Mouse (Mus musculus) layer of hippocampus, postnatal 14 days (tissue): ENCODE results near the gene Gm15217. TPM values are rescaled to one million over a fixed set of nuclear protein-coding genes. Genes with fewer than 3 reads are reported as not detected.

ENCODE experiments used
- DNase-seq, 2 experiments: peaks; one replicate each; pipeline ENCODE4 v3.0.0; 2021 to 2022; ENCODE audit warnings: low spot score in 2 of 2, mixed read lengths in 1 of 2
- long read RNA-seq, 2 experiments: library from polyadenylated mRNA; stranded (forward); transcript quantifications; one replicate each; pipeline ENCODE4 v2.0.0; 2021
- total RNA-seq, 2 experiments: library from RNA; stranded (reverse); gene quantifications; 2 replicates each; pipeline ENCODE4 v1.2.3; 2021

Gm15217 gene
- total RNA-seq = not detected
- long read RNA-seq, experiment 1 = 0 reads
- long read RNA-seq, experiment 2 = 0 reads

GRCm38 (mm10) chr14:46379285-46379684 is at the start of gene Gm15217:
Gene Gm15217 (plus strand): TSS chr14:46379414.
- no peak for DNase-seq

GRCm38 (mm10) chr14:46333421-46334237 is 45.6 kb upstream of the Gm15217 start:
- DNase-seq = no peak

DNA sequence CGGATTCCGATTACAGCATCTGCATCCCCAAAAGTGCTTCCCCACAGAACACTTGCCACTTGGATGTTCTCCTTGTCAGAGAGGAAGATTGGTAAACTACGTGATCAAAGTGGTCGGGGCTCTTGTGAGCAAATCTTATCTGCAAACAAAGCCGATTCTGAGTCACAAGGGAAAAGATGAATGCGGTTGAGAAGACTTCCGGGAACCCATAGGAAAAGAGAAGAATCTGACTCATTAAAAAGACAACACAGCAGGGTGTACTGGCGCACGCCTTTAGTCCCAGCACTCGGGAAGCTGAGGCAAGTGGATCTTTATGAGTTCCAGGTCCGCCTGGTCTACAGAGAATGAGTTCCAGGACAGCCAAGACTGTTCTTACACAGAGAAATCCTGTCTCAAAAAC is 40.4 kb upstream of the Gm15217 start:
- DNase-seq = no peak

DNA sequence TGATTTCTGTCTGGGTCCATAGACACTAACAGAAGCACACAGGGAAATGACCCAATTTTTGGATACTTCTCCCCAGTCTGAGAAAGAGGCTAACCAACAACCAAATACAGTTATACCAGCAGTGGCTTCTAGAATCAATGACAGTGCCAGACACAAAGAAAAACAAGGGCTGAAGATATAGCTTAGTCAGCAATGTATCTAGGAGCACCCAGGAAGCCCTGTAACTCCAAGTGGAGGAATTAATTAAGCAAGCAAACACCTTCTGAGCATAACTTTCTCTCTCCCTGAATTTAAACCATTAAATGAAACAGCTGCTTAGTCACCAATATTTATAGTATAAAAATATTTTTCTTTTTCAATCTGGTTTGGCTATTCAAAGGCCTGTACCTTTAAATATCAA is 34.5 kb upstream of the Gm15217 start:
- no peak for DNase-seq

GRCm38 (mm10) chr14:46357286-46357685 is 21.9 kb upstream of the Gm15217 start:
- DNase-seq = no peak

DNA sequence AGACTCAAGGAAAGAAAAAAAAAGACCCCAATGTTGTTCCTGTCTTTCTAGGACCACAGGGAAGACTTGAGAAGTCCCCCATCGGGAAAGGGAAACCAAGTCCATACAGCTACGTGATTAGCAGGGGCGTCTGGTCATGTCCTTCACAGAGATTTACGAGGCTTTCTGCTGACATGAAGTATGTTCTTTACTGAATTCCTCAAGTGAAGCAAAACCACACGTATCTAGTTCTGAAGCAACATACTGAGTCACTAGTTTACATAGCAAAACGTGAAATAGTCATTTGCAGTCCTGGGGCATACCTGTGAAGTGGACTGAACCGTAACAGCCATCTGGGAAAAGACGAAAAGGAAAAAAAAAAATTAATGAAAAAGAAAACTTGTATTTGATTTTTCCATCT is 21.5 kb upstream of the Gm15217 start:
- DNase-seq = no peak

DNA sequence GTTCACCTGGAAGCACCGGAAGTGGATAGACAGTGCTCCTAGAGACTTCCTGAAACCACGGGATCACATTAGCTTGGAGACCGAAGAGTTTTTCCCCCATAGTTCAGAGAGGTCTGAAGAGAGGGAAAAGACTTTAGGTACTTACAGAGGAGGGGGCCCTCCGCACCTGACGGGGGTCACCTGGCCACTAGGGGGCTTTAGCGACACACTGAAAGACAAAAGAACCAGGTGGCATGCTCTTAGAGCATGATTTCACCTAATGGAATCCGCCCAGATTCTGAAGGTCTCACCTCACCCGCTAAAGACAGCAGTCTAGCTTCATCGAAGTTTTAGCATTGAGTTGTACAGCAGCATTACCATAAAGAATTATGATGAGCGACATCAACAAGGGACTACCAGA is 16.0 kb upstream of the Gm15217 start:
- no peak for DNase-seq

GRCm38 (mm10) chr14:46372452-46372851 is 6.8 kb upstream of the Gm15217 start:
- no peak for DNase-seq

DNA sequence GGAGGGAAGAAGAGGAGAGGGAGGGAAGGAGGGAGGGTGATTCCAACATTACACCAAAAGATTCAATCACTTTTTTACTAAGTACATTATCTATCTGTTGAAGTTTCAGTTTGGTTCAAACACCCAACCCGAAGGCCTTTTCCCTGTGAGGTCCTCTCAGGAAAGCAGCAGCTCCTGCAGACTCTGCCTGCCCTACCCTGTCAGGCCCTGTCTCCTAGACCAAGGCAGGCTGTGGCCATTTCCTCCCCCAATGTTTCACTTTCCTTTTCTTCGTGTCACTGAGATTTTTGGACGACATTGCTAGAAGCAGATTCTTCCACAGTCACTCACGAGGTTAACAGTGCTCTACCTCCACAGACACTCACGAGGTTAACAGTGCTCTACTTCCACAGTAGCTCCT is 3.4 kb upstream of the Gm15217 start:
- no peak for DNase-seq

GRCm38 (mm10) chr14:46380286-46380721 is 1.1 kb downstream of the Gm15217 start:
- DNase-seq = no peak

GRCm38 (mm10) chr14:46381457-46381856 is 2.2 kb downstream of the Gm15217 start:
- DNase-seq = no peak

DNA sequence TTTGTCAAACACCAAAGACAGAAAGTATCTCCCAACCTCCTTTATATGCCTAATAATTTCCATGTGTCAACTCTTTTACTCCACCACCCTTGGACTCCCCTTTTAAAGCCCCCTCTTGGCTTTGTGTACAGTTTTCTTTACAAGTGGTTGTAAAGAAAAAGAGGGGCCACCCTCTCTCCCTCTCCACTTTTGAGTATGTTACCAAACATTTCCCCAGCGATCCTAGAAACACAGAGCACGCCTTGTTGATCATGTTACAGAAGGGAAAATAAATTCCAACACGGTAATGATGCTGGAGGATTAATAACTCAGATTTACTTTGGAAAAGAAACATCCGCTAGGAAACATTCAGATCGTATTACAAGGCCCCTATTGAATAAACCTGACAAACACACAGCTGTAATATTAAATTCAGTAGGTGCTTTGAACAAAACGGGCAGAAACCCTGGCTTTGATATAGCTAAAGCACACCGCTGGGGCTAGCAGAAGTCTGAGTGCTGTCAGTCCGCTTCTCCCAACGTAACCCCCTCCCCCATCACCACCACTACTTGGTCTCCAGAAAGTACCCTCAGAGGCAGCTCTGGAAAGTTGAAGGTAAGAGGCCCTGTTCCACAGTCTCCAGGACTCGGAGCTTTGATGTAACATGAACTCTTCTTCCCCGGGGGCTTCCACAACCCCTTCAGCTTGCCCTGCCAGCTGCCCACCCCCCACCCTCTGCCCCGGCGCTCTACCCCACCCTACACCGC is 5.9 kb downstream of the Gm15217 start:
- no peak for DNase-seq

DNA sequence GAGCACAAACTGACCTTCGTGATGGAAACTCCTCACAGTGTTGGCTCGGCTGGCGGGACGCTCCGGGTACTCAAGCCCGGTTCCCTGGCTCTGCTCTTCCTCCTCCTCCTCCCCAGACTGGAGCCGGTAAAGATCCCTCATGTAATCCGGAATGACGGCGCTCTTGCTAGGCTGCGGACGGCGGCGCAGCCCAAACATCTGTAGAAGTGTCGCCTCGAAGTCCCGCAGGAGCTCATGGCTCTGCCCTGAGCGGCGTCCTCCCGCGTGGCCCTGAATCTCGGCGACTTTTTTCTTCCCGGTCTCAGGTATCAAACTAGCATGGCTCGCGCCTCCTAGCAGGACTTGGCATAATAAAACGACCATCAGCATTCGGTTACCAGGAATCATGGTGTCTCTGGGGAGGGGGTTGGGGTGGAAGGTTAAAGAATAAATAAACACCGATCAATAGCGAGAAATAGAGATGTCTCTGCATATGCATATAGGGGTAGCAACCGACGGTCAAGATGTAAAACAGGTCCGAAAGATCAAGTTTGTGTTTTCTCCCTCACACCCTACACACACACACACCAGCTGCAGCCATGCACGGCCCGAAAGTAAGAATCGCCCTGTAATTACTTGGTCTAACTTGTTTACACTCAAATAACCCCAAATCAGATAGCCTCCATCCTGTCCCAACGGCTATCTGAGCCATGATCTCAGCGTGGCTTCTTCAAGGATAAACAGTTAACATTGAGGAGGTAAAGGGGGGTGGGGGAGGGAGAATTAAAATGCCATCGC is 6.7 kb downstream of the Gm15217 start:
- DNase-seq = no peak

GRCm38 (mm10) chr14:46386478-46387356 is 7.5 kb downstream of the Gm15217 start:
- no peak for DNase-seq

DNA sequence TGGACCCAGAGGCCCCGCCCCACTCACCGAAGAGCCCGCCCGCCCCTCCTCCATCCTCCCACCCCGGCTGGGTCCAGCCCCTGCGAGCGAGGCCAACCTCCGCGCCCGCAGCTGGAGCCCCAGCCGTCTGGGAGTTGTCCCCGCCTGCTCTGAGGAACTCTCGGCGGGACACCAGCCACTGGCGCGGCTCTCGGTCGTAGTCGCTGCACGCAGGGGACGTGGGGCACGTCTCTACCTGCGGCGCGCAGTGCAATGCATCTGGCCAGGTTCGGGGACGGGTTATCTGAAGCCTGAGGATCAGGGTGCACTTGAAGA is 8.1 kb downstream of the Gm15217 start:
- peak in 1 of 2 experiments; percentile 29 for DNase-seq

GRCm38 (mm10) chr14:46387821-46388481 is 8.7 kb downstream of the Gm15217 start:
- no peak for DNase-seq

- no peak for DNase-seq
Measured at GRCm38 (mm10) chr14:46388636-46389035, 9.4 kb downstream of the Gm15217 start.

GRCm38 (mm10) chr14:46389438-46390248 is 10.4 kb downstream of the Gm15217 start:
- DNase-seq = no peak

DNA sequence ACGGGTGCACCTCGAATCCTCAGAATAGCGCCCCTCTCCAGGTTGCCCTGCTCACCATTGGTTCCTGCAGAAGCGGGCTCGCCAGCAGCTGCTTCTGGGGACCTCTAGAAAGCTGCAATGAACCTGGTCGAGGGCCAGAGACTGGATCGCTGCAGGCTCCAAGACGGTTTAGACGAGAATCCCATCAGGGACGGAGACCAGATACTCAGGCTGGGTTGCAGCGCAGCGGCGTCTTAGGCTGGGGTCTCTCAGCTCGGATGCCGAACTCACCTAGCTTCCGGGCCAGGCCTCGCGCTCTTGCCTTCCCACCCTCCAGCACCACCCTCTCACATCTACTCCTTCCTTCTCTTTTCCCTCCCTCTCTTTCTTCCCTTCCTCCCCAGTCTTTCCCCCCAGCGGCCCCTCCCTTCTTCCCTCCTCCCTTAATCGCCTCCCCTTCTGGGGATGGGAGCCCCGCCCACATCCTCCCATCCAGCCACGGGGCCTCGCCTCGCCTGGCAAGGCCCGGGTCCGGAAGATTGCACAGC is 11.1 kb downstream of the Gm15217 start, which contains the start of gene Bmp4:
TSS of gene Bmp4 (minus strand) at position 421 of the 527 bp plus-strand sequence.
- DNase-seq = no peak
